Mouse (Mus musculus): ENCODE measurements around the gene Cdca8. TPM values are rescaled to one million over a fixed set of nuclear protein-coding genes. Genes with fewer than 3 reads are reported as not detected.
"Not testable (repeated sequence)": the region's sequence is repeated elsewhere in the genome, so short reads cannot be mapped to it uniquely, and the experiment has no call there.

The Cdca8 gene
- 74.9 and 113 TPM in 2 replicates for polyA plus RNA-seq (2012; ENCODE audit: insufficient read depth, low replicate concordance)

DNA sequence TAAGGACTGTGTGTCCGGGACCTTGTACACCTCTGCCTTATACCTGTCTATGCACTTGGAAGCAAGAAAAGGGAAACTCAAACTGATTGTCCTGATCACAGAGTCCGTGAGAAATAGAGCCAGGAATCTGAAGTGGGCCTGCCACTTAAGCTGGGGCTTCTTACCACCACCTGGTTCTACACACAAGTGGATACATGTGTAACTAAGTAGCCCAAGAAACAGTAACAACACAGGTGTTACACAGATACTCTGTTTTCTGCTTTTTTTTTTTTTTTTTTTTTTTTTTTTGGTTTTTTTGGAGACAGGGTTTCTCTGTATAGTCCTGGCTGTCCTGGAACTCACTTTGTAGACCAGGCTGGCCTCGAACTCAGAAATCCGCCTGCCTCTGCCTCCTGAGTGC lies at the start of gene Cdca8:
TSS of gene Cdca8 (minus strand) at position 101 of the 400 bp plus-strand sequence.
- Histone ChIP-seq H3K4me1 (peaks cover 37% of the 10 kb centered on the region), H3K4me3 (replicated peaks) (peak within 1 kb of the TSS; percentile 51), H3K36me3 (replicated peaks; ENCODE audit: low read length) (peaks cover 60% of the 10 kb centered on the region)
- H3K9me3 ChIP-seq; H3K27me3 ChIP-seq (replicated peaks): not testable (repeated sequence)

DNA sequence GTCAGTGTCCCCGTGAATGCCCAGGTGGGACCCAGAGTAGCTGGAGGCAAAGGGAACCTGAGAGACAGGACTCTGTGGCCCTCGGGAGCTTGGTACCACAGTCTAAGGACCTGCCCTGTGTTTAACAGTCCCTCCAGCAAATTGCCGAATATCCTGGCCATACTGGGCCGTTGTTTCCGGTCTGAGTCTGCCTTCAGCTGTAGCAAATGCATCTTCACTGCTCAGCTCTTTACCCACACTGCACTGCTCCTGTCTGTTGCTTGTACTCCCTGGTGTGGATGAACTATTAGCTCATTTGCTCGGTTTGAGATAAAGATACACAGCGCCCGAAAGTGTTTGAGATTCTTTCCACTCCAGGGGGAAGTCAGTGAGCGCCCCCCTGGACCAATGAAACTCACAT lies 49.3 kb upstream of the Cdca8 start:
- H3K9me3 ChIP-seq, result no peaks in the 10 kb centered on the region
- TF ChIP-seq FLI1 (IDR thresholded peaks at IDR 0.05; ENCODE audit: low read length), result no peak
- no peak for TF ChIP-seq GATA1 (IDR thresholded peaks at IDR 0.05; ENCODE audit: borderline replicate concordance, low read length)
- H3K4me1 ChIP-seq, result peaks cover 64% of the 10 kb centered on the region
- H3K4me3 ChIP-seq (replicated peaks), result peak overlapping the region; percentile 23
- peaks cover 93% of the 10 kb centered on the region for H3K27me3 ChIP-seq (replicated peaks)
- H3K36me3 ChIP-seq (replicated peaks; ENCODE audit: low read length), result no peaks in the 10 kb centered on the region

DNA sequence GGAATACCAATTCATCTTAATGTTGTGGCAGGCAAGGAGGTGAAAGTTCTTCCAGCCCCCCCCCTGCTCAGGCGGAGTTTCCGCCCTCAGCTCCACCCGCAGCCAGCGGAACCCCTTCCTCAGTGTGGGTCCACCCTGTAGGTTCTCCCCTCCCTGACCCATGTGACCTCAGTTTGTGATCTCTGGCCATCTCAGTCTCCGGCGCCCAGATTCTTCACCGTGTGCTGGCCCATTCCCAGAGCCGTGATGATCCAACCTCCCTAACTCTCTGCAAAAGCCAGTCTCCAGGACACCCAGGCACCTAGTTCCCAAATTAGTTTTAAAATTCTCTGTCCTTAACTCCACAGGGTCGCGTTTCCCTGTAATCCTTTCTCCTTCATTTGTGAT lies 48.6 kb upstream of the Cdca8 start:
- Histone ChIP-seq H3K4me3 (replicated peaks) (no peak overlapping the region), H3K36me3 (replicated peaks; ENCODE audit: low read length) (no peaks in the 10 kb centered on the region), H3K27me3 (replicated peaks) (peaks cover 93% of the 10 kb centered on the region), H3K9me3 (no peaks in the 10 kb centered on the region), H3K4me1 (peaks cover 57% of the 10 kb centered on the region)
- TF ChIP-seq GATA1 (IDR thresholded peaks at IDR 0.05; ENCODE audit: borderline replicate concordance, low read length) (no peak), FLI1 (IDR thresholded peaks at IDR 0.05; ENCODE audit: low read length) (no peak)

DNA sequence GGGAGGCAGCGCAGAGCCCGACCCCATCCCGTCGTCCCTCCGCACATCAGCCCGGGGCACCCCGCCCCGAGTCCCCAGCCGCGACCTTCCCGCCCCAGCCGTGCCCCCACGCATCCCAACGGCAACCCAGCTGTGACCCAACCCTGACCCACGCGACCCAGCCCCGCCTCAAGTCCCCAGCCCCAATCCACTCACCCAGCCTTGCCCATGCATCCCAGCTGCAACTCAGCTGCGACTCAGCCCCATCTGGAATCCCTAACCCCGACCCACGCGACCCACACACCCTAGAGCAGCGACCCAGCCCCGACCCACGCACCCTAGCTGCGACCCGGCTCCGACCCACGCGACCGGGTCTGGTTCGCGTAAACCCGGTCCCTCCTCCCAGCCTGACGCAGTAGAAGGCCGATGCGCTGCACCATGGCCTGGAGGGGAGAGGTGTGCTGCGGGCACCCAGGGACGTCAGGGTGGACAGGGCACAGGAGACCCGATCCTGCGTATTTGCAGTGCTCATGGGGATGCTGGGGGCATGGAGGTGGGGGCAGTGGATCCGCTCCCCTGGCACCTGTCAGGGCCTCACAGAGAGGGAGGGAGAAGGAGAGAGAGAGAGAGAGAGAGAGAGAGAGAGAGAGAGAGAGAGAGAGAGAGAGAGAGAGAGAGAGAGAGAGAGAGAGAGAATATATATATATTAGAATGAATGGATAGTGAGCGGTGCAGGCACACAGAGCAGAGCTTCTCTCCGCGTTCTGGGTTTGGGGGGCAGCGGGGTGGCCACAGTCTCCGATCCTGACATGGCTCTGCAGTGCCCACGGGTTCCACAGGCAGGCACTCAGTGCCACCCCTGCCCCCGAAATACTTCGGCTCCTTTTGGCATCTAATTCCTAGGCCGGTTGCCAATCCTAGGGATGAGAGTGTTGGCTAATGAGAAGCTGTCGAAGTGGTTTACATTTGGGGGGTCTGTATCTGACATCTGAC lies 47.9 kb upstream of the Cdca8 start:
- Histone ChIP-seq H3K36me3 (replicated peaks; ENCODE audit: low read length) (no peaks in the 10 kb centered on the region), H3K27me3 (replicated peaks) (peaks cover 97% of the 10 kb centered on the region), H3K4me3 (replicated peaks) (peak overlapping the region; percentile 70), H3K9me3 (no peaks in the 10 kb centered on the region), H3K4me1 (peaks cover 56% of the 10 kb centered on the region)
- no peak for TF ChIP-seq FLI1 (IDR thresholded peaks at IDR 0.05; ENCODE audit: low read length)
- no peak for TF ChIP-seq GATA1 (IDR thresholded peaks at IDR 0.05; ENCODE audit: borderline replicate concordance, low read length)

DNA sequence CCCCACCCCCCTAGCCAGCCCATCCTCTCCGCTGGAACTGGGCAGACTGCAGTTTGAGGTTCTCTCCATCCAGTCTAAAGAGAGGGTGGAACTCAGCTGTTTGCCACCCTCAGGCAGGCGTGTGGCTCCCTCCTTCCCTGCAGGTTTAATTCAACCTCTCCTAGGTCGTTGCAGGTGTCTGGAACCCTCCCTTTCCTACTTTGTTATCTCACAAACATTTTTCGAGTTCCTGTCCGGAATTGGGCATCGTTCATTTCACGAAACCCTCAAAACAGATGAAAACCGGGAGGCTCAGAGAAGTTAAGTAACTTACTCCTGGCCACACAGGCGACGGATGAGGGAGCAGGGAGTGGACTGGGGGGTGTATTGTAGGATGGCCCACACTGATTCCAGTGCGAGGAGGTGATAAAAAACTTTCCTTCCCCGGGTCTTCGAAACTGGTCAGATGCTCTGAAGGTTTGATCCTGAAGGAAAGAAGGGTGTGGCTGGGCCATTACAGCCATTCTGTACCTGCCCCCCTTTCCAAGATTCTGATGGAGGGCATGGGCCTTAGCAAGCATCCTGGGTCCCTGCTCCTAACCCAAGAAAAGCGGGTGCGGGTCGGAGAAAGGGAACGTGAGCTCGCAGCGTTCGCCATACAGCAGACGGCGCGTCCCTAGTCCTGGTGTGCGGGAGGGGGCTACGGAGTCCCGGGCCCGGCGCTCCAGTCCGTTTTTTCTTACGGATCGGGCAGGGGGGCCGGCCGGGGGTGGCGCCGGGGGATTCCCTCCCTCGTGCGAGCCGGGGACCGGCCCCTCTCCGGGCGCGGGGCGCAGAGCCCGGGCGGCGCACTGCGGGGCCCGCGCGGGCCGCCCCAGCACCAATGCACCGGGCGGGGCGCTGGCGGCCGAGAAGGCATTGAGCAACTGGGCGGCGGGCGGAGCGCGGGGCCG lies 46.8 kb upstream of the Cdca8 start, which contains the start of gene Rspo1:
TSS of gene Rspo1 (plus strand) at position 760 of the 932 bp plus-strand sequence.
- Histone ChIP-seq H3K9me3 (no peaks in the 10 kb centered on the region), H3K4me1 (peaks cover 49% of the 10 kb centered on the region), H3K27me3 (replicated peaks) (peaks cover 99% of the 10 kb centered on the region), H3K4me3 (replicated peaks) (peak within 1 kb of the TSS; percentile 70), H3K36me3 (replicated peaks; ENCODE audit: low read length) (no peaks in the 10 kb centered on the region)
- no peak for TF ChIP-seq GATA1 (IDR thresholded peaks at IDR 0.05; ENCODE audit: borderline replicate concordance, low read length)
- TF ChIP-seq FLI1 (IDR thresholded peaks at IDR 0.05; ENCODE audit: low read length), result no peak

DNA sequence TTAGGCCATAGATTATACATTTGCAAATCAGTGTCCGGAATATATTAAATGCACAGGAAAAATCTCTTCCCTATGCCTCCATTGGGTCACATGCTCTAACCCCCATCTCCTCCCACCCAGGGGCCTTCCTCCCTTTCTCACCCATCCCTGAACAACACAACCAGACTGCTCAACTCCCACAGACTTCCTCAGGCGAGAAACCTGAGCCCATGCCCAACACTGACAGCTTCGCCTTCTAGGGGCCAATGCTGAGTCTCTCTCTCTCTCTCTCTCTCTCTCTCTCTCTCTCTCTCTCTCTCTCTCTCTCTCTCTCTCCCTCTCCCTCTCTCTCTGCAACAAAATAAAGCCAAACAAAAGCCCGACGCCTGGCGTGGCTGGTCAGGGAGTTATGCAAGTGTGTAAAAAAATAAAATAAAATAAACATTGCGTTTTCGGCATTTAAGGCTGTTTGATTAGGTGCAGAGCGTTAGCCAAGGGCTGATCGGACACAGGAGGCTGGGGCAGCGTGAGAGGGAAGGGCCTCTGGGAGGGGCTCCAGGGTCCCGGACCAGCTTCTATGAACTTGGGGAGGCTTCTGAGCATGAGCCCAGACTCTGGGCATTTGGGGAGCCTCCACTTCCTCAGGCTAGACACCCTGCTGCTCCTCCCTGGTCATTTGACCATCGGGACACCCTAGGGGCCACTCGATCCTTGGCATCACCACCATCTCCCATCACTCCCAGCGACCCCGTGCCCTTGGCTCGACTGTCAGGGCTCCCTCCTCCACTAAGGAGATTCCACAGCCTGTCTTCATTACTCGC lies 46.0 kb upstream of the Cdca8 start:
- peaks cover 44% of the 10 kb centered on the region for H3K4me1 ChIP-seq
- no peaks in the 10 kb centered on the region for H3K36me3 ChIP-seq (replicated peaks; ENCODE audit: low read length)
- H3K27me3 ChIP-seq (replicated peaks), result peaks cover 97% of the 10 kb centered on the region
- H3K9me3 ChIP-seq, result no peaks in the 10 kb centered on the region
- H3K4me3 ChIP-seq (replicated peaks), result no peak overlapping the region
- TF ChIP-seq FLI1 (IDR thresholded peaks at IDR 0.05; ENCODE audit: low read length) (no peak), GATA1 (IDR thresholded peaks at IDR 0.05; ENCODE audit: borderline replicate concordance, low read length) (no peak)

DNA sequence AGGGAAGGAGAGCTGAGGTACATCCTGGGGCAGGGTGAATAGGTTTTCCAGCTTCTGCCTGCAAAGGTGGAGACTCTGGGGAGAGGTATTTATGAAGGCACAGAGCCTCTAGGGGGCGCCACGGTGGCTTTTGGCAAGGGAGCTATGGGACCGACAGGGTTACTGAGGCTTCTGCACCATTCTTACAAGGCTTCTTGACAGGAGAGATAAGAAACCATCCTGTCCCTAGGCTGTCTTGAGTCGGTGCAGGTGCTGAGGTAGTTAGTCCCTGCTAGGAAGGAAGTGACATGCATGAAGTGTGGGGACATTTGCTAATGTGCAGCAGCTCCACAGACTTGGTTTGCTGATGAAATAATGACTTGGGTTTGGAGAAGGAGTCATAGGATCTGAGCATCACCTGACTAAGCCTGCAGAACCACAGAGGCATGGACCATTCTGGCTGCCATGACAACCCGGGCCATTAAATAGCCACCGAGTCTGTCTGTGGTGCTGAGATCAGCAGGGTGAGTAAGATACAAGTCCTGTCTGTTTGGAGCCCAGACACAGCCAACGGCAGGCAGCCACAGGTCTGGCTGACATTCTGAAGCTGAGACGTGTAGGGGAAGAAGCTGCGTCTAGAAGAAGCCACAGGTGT lies 44.9 kb upstream of the Cdca8 start:
- H3K36me3 ChIP-seq (replicated peaks; ENCODE audit: low read length), result no peaks in the 10 kb centered on the region
- TF ChIP-seq GATA1 (IDR thresholded peaks at IDR 0.05; ENCODE audit: borderline replicate concordance, low read length) (no peak), FLI1 (IDR thresholded peaks at IDR 0.05; ENCODE audit: low read length) (no peak)
- H3K9me3 ChIP-seq, result no peaks in the 10 kb centered on the region
- peaks cover 94% of the 10 kb centered on the region for H3K27me3 ChIP-seq (replicated peaks)
- peaks cover 38% of the 10 kb centered on the region for H3K4me1 ChIP-seq
- H3K4me3 ChIP-seq (replicated peaks), result no peak overlapping the region

DNA sequence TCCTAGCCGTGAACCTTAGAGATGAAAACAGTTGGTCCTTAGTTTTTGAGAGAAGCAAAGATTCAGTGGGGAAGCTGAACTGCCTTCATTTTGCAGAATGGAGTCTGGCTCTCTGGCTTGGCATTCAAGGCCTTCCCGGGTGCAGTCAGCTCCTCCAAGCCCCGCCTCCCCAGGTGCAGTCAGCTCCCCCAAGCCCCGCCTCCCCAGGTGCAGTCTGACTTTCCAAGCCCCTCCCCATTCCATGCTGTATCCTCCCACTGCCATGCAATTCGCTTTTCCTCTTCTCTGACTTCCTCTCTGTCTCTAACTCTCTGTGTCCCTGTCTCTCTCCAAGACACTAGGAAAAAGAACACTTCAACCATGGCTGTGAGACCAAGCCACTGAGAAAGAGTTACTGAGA lies 39.1 kb upstream of the Cdca8 start:
- peaks cover 80% of the 10 kb centered on the region for H3K27me3 ChIP-seq (replicated peaks)
- no peaks in the 10 kb centered on the region for H3K36me3 ChIP-seq (replicated peaks; ENCODE audit: low read length)
- no peak overlapping the region for H3K4me3 ChIP-seq (replicated peaks)
- no peaks in the 10 kb centered on the region for H3K9me3 ChIP-seq
- TF ChIP-seq GATA1 (IDR thresholded peaks at IDR 0.05; ENCODE audit: borderline replicate concordance, low read length) (no peak), FLI1 (IDR thresholded peaks at IDR 0.05; ENCODE audit: low read length) (no peak)
- H3K4me1 ChIP-seq, result no peaks in the 10 kb centered on the region

DNA sequence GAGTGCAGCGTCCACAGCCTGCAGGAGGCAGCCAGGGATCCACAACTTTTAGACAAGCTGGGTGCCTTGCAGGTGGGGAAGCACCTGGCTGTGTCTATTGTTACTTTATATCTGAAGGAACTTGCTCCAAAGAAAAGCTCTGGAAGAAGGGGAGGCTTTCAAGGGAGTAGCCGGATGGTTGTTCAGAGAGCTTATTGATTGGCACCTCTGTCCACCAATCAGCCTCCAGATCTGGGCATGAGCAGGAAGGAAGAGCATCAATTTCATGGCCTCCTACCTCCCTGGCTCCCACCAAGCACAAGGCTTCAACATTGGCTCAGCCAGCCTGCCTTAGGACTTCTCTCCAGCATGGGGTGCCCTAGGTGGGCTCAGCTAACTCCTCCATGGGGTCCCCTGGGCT lies 34.2 kb upstream of the Cdca8 start:
- H3K9me3 ChIP-seq, result no peaks in the 10 kb centered on the region
- TF ChIP-seq FLI1 (IDR thresholded peaks at IDR 0.05; ENCODE audit: low read length) (no peak), GATA1 (IDR thresholded peaks at IDR 0.05; ENCODE audit: borderline replicate concordance, low read length) (no peak)
- no peaks in the 10 kb centered on the region for H3K36me3 ChIP-seq (replicated peaks; ENCODE audit: low read length)
- H3K27me3 ChIP-seq (replicated peaks), result peaks cover 84% of the 10 kb centered on the region
- H3K4me1 ChIP-seq, result peaks cover 11% of the 10 kb centered on the region
- no peak overlapping the region for H3K4me3 ChIP-seq (replicated peaks)

Measured in megakaryocyte, embryonic 14.5 days (primary cell).